Mouse (Mus musculus) stomach, postnatal 0 days (tissue): Measurements from ENCODE around the gene Hrh3.

Experiments
- CTCF ChIP-seq: IDR thresholded peaks from 2 replicates; pipeline ENCODE4 v1.5.1; 2016; ENCODE audit warnings: antibody characterized with exemption, low read depth, mild to moderate bottlenecking, moderate library complexity
- EP300 ChIP-seq: optimal IDR thresholded peaks from 2 replicates; pipeline ENCODE3; 2016; ENCODE audit warnings: antibody characterized with exemption

DNA sequence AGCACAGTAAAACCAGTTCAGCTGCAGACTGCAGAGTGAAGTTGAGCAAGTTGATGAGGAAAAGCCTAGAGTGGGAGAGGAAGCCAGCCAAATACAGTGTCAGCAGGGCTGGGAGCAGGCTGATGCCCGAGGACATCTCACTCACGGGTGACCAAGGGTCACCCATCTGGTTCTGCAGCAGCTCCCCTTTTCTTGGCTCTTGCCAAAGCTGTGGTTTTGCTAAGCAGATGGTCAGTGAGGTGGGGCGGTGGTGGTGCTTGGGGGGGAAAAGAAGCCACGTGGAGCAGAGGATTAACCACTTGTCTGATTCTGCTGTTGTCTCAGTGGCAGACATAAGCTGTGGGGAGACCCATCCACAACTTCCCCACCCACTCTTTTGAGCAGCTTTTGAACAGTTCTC is 21.9 kb upstream of the Hrh3 start:
- TF ChIP-seq CTCF (no peak), EP300 (peak; percentile 16)
